Mouse (Mus musculus) gastrocnemius, adult 18-20 months (tissue): ENCODE data around the gene Grb10. TPM values are rescaled to one million over a fixed set of nuclear protein-coding genes. Genes with fewer than 3 reads are reported as not detected.

Source experiments
- DNase-seq: peaks from one replicate; pipeline ENCODE4 v3.0.0; 2021; ENCODE audit warnings: low spot score
- total RNA-seq, 2 experiments: library from RNA; stranded (reverse); gene quantifications; 2 replicates each; pipeline ENCODE4 v1.2.3; 2021

Gene Grb10
- total RNA-seq, 2 experiments from 2014 or later, result 26.6 to 36.9 TPM

DNA sequence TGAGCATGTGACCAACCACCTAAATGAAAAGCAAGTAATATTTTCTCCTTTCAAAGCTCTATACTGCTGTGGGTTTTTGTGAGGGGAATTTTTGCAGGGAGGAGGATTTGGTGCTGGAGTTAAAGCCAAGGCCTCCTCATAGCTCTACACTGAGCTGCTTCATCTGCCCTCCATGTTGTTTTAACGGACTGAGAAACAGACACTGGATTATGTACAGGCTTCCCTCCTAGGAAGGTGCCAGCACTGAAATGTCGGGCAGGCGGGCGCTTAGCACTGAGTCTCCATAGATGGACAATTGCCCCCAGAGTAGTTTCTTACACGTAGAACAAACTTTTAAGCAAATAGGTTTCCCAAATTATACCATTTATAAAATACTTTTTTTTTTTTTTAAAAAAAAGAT lies 4.1 kb downstream of the Grb10 start:
- DNase-seq, result no peak

DNA sequence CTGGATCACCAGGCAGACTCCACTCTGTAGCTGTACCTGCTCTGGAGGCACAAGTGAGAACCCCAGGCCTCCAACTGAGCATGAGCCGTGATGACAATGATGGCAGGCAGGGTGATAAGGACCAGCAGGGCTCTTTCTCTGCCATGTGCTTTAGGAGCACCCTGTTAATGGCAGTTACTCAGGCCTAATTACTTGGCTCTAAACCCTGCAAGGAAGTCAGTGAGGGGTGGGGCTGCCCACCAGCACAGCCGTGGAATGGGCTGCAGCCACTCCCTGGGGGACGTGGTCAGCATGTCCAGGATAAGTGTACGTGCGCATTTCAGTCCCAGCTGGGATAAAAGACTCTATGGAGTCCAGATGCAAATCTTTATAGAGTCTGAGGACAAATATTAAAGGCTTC lies 5.7 kb downstream of the Grb10 start:
- no peak for DNase-seq

- no peak for DNase-seq
Measured at GRCm38 (mm10) chr11:12026638-12027037, 11.8 kb downstream of the Grb10 start.

DNA sequence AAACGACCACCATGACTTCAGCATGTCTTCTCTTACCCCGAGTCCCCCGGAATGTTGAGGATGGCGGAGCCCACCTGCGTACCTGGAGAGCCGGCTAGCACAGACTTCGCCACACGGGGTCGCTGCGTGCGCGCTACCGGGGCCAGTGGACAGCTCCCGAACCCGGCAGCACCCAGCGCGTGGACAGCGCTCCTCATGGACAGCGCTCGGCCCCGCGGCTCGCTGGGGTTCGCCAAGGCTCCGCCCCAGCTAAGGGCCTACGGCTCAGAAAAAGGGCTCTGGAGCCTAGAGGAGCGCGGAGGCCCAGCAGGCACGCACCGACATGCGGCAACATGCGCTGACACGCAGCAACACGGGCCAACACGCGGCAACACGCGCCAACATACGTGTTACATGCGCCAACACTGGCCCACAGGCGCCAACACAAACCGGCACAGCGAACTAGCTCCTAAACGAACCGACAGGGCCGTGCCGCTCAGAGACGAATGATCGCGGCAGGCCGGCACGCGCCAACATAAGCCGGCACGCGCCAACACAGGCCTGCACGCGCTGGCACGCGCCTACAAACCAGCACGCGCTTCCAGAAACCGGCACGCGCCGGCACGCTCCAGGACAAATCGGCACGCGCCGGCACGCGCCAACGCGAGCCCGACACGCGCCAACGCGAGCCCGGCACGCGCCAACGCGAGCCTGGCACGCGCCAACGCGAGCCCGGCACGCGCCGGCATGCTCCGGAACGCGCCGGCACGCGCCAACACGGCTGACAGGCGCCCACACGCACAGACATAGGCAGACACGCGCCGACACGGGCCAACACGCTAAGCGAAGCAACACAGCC lies 12.5 kb downstream of the Grb10 start:
- peak; percentile 56 for DNase-seq

DNA sequence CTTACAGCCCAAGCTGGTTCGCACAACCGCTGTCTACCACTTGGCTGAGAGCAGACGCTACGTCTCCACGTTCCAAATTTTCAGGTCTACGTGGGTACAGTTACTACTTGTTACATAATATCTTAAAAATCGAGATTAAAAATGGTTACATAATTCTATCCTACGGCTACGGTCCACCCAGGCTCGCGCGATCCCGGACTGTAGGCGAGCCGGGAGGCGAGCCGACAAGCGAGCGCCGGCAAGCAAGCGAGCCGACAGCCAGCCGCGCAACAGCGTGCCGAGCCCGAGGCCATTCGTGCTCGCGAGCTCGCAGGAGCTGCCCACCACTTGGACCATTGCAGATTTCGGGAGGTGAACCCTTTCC lies 13.1 kb downstream of the Grb10 start:
- DNase-seq, result no peak

- no peak for DNase-seq
Measured at GRCm38 (mm10) chr11:12023051-12023450, 15.4 kb downstream of the Grb10 start.

GRCm38 (mm10) chr11:12019651-12020050 lies 18.8 kb downstream of the Grb10 start:
- DNase-seq, result no peak

DNA sequence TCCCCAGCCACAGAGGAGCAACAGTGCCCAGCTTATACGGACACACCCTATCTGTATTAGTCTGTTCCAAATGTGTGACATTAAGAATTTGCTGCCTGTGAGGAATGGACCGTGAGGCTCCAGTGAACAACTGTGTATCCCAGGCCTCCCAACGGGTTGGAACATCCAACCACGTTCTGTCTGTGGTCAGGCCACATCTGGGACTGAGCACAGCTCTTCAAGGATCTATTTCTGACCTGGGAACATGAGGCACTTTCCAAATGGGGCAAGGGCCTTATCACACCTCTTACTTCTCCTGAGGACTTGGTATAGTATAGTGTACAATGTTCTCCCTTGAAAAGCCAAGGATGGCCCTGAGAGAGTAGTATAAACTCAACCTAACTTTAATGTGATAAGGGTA lies 19.9 kb downstream of the Grb10 start:
- DNase-seq, result no peak

- DNase-seq, result no peak
Measured at GRCm38 (mm10) chr11:12010084-12010483, 28.4 kb downstream of the Grb10 start.

- DNase-seq, result no peak
Measured at GRCm38 (mm10) chr11:12000293-12000910, 38.1 kb downstream of the Grb10 start.

- no peak for DNase-seq
Measured at GRCm38 (mm10) chr11:11998881-11999280, 39.6 kb downstream of the Grb10 start.

- peak; percentile 54 for DNase-seq
Measured at GRCm38 (mm10) chr11:11997045-11997444, 41.4 kb downstream of the Grb10 start.

DNA sequence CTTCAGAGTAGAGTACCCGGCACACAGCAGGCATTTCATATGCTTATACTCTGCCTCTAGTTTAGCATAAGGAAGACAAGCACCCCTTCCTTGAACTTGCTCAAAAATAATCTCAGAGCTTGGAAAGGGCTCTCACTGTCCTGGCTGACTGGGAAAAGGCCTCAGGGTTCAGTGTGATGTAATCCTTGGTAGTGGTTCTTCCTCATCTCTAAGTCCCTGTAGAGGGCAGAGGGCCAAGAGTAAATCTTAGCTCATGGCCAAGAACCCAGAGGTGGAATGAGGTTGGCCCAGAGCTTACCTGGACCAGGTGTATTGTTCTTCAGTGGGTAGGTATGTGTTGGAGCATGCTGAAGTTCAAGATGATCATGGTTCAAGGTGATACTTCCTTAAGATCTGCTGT lies 43.1 kb downstream of the Grb10 start:
- no peak for DNase-seq

GRCm38 (mm10) chr11:11993807-11994206 lies 44.7 kb downstream of the Grb10 start:
- DNase-seq, result no peak

DNA sequence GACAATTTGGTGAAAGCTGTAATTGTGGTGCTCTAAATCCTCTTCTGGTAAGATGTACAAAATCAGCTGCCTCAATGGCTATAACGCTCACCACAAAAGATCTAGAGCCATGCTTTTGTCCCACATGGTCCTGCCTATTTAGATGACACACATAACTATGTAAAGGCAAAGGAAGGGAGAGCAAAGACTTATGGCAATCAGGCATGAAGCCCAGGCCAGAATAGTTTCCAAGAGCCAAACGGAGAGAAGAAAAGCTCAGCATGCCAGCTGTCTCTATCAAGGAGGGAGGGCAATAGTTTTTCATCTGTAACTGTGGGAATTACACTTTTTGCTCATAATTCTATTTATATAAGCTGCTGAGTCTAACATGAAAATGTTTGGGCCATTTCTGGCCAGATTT lies 45.3 kb downstream of the Grb10 start:
- DNase-seq, result no peak

DNA sequence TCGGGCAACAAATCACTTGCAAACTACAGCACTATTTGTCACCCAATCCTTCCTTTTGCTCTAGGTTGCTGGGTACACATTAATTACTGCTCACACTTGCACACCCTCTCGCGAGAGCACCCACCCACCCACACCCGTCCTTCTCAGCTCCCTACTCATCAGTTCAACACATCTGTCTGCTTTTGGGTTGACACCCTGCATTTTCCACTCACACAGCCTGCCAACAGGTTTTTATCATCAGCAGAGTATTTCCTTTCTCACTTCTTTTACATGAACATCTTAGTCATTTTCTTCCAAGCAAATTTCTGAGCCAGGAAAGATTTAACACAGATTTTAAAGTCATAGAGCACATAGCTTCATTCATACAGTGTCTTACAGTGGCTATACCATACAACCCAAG lies 48.6 kb downstream of the Grb10 start:
- DNase-seq, result no peak

- no peak for DNase-seq
Measured at GRCm38 (mm10) chr11:11987233-11987632, 51.2 kb downstream of the Grb10 start.

DNA sequence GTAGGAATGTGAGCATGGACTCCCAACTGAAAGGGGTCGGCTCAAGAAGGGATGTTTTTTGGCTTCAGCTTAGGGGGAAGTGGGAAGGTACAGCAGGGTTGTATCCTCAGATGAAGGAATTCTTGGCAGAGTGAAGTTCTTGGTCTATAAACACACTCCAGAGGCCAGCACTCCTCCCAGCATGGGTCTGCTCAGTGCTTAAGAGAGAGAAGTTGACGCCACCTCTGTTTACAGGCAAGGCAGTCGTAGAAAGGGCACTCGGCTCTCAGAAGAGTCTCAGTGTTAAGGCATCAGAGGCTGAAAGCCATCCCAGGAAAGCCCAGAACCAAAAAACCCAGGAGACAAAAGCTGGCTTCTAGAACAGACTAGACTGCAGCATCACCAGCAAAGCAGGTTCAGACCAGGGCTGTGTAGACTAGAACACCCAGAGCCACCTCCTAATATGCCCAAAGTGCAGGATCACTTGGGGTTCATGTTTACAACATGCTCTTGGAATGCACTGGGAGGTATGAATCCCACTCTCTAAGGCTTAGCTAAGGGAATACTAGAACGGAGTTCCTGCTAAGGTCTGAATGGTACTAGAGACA lies 59.8 kb downstream of the Grb10 start:
- no peak for DNase-seq

DNA sequence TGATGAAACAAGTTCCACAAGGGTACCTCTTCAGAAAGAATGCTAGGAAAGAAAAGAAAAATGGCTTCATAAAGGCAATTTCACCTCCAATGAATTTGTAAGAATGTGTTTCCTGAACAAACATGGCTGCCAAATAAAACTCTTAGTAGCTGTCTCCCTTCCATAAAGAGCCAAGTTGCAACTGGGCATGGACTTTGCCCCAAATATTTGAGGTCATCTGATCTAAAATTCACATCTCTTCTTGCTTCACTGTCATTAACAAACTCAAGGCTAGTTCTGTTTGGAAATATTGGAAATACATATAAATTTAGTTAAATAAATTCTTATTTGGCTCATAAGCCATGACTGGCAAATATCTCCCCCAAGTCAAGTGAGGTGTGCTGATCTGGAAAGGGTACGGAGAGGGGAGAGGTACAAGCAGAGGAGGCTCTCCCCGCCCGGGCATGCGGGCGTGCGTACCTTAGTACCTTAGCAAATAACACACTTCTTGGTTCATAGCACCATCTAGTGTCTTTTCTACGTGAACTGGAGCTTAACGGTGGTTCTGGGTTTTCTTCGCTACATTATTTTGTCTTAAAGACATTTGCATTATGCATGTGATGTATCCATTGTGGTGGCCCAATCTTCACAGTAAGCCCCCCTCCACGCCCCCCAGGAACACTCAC lies 63.8 kb downstream of the Grb10 start:
- DNase-seq, result no peak

- DNase-seq, result peak; percentile 89
Measured at GRCm38 (mm10) chr11:11973366-11974014, 65.0 kb downstream of the Grb10 start.

GRCm38 (mm10) chr11:11972401-11973110 lies 65.9 kb downstream of the Grb10 start:
- DNase-seq, result no peak
